Mouse (Mus musculus): ENCODE results near the gene Osbpl3. TPM values are rescaled to one million over a fixed set of nuclear protein-coding genes. Genes with fewer than 3 reads are reported as not detected.

The Osbpl3 gene
- total RNA-seq, 1 experiment, result 9.9 TPM

DNA sequence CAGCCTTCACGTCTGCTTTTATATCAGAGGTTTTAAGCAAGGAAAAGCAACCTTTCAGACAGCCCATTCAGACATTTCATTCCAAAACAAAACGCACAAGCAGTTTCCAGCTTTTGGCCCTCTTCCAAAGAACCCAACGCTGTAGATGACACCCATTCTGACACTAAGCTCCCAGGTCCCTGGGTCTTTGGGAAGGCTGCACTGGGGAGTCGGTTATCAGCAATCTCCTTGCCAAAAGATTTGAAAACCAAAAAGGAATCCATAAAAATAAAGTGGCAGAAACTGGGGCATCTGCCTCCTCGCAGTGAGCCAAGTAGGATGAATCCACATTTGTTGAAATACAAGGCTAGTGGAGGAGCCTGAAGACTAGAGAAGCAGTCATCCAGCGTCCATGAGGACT lies 41.5 kb downstream of the Osbpl3 start:
- Histone ChIP-seq H3K4me1 (ENCODE audit: control insufficient read depth in 2 of 2, insufficient read depth in 2 of 2, low read length in 2 of 2, poor library complexity in 1 of 2) (peaks cover 0 to 2% of the 10 kb centered on the region in 2 experiments; a peak in 2 of 4 replicates), H3K4me3 (ENCODE audit: insufficient read depth in 1 of 2, low read depth in 1 of 2, low read length in 2 of 2, poor library complexity in 1 of 2, severe bottlenecking in 1 of 2) (no peak overlapping the region), H3K36me3 (ENCODE audit: control insufficient read depth, insufficient read depth, low read length, poor library complexity, severe bottlenecking) (no peaks in the 10 kb centered on the region), H3K9ac (ENCODE audit: insufficient read depth, low read depth, low read length, poor library complexity, severe bottlenecking) (no peak overlapping the region), H3K27ac (ENCODE audit: insufficient read depth, low read depth, low read length, poor library complexity, severe bottlenecking) (no peak overlapping the region), H3K9me3 (ENCODE audit: control insufficient read depth, insufficient read depth, low read depth, low read length) (no peaks in the 10 kb centered on the region)
- DNase-seq (ENCODE audit: low read depth, low spot score), result no peak
- in situ Hi-C loops (cut with MboI; ENCODE audit: low sequenced_read_pairs in 2 of 2, unreplicated experiment in 2 of 2), result no loop called here
- TF ChIP-seq ZC3H11A (IDR thresholded peaks at IDR 0.05; ENCODE audit: borderline replicate concordance, low read depth, low read length), result no peak
- no peak for TF ChIP-seq MAFK (IDR thresholded peaks at IDR 0.05; ENCODE audit: insufficient read depth, low read depth, low read length)

DNA sequence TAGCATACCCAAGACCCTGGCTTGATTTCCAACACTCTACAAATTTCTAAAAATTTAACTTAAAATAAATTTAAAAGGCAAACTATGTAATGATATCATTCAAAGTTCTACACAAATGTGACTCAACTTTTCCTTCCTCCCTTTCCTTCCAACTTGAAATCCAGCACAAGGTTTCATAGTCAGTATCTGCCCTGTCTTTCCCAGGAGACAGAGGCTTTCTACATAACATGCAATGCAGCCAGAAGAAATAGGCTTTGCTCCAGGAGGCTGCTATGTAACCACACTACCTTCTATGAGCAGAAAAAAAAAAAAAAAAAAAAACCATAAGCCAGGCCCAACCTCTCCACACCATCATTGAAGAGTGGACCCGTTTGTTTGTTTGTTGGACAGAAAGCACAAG lies 42.6 kb downstream of the Osbpl3 start:
- in situ Hi-C loops (cut with MboI; ENCODE audit: low sequenced_read_pairs in 2 of 2, unreplicated experiment in 2 of 2), result no loop called here
- H3K4me3 ChIP-seq (ENCODE audit: insufficient read depth in 1 of 2, low read depth in 1 of 2, low read length in 2 of 2, poor library complexity in 1 of 2, severe bottlenecking in 1 of 2), result no peak overlapping the region
- H3K36me3 ChIP-seq (ENCODE audit: control insufficient read depth, insufficient read depth, low read length, poor library complexity, severe bottlenecking), result no peaks in the 10 kb centered on the region
- no peak for DNase-seq (ENCODE audit: low read depth, low spot score)
- H3K27ac ChIP-seq (ENCODE audit: insufficient read depth, low read depth, low read length, poor library complexity, severe bottlenecking), result no peak overlapping the region
- no peaks in the 10 kb centered on the region for H3K9me3 ChIP-seq (ENCODE audit: control insufficient read depth, insufficient read depth, low read depth, low read length)
- H3K9ac ChIP-seq (ENCODE audit: insufficient read depth, low read depth, low read length, poor library complexity, severe bottlenecking), result no peak overlapping the region
- TF ChIP-seq MAFK (IDR thresholded peaks at IDR 0.05; ENCODE audit: insufficient read depth, low read depth, low read length) (no peak), CHD2 (IDR thresholded peaks at IDR 0.05; ENCODE audit: low read depth, low read length) (no peak), ZNF384 (IDR thresholded peaks at IDR 0.05; ENCODE audit: low read depth, low read length) (no peak), ZC3H11A (IDR thresholded peaks at IDR 0.05; ENCODE audit: borderline replicate concordance, low read depth, low read length) (no peak), HCFC1 (IDR thresholded peaks at IDR 0.05; ENCODE audit: borderline replicate concordance, insufficient read depth, low read length) (no peak)
- peaks cover 0 to 2% of the 10 kb centered on the region in 2 experiments; a peak in 2 of 4 replicates for H3K4me1 ChIP-seq (ENCODE audit: control insufficient read depth in 2 of 2, insufficient read depth in 2 of 2, low read length in 2 of 2, poor library complexity in 1 of 2)

DNA sequence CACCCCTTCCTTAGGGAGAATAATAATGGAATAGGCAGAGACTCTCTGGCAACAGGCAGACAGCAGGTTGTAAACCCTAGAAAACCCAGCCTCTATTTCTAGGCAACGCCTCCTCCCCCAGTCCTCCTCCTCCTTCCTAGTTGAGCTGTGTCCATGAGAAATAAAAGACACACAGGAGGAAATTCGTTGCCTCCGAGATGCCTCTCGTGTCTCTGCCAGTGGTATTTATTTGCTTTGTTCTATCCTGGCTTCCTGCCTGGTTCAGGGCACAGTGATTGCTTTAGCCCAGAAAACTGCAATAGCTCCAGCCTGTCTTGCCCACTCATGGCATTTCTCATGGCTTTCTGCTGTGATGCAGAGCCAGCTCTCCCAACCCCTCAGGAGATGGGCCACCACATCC lies 43.8 kb downstream of the Osbpl3 start:
- no peaks in the 10 kb centered on the region for H3K36me3 ChIP-seq (ENCODE audit: control insufficient read depth, insufficient read depth, low read length, poor library complexity, severe bottlenecking)
- H3K9ac ChIP-seq (ENCODE audit: insufficient read depth, low read depth, low read length, poor library complexity, severe bottlenecking), result no peak overlapping the region
- DNase-seq (ENCODE audit: low read depth, low spot score), result no peak
- in situ Hi-C loops (cut with MboI; ENCODE audit: low sequenced_read_pairs in 2 of 2, unreplicated experiment in 2 of 2), result no loop called here
- H3K4me1 ChIP-seq (ENCODE audit: control insufficient read depth in 2 of 2, insufficient read depth in 2 of 2, low read length in 2 of 2, poor library complexity in 1 of 2), result peaks cover 0 to 3% of the 10 kb centered on the region in 2 experiments; a peak in 2 of 4 replicates
- H3K27ac ChIP-seq (ENCODE audit: insufficient read depth, low read depth, low read length, poor library complexity, severe bottlenecking), result no peak overlapping the region
- no peak overlapping the region for H3K4me3 ChIP-seq (ENCODE audit: insufficient read depth in 1 of 2, low read depth in 1 of 2, low read length in 2 of 2, poor library complexity in 1 of 2, severe bottlenecking in 1 of 2)
- no peaks in the 10 kb centered on the region for H3K9me3 ChIP-seq (ENCODE audit: control insufficient read depth, insufficient read depth, low read depth, low read length)
- TF ChIP-seq MAFK (IDR thresholded peaks at IDR 0.05; ENCODE audit: insufficient read depth, low read depth, low read length) (no peak), HCFC1 (IDR thresholded peaks at IDR 0.05; ENCODE audit: borderline replicate concordance, insufficient read depth, low read length) (no peak), ZC3H11A (IDR thresholded peaks at IDR 0.05; ENCODE audit: borderline replicate concordance, low read depth, low read length) (no peak), ZNF384 (IDR thresholded peaks at IDR 0.05; ENCODE audit: low read depth, low read length) (no peak), CHD2 (IDR thresholded peaks at IDR 0.05; ENCODE audit: low read depth, low read length) (no peak)

DNA sequence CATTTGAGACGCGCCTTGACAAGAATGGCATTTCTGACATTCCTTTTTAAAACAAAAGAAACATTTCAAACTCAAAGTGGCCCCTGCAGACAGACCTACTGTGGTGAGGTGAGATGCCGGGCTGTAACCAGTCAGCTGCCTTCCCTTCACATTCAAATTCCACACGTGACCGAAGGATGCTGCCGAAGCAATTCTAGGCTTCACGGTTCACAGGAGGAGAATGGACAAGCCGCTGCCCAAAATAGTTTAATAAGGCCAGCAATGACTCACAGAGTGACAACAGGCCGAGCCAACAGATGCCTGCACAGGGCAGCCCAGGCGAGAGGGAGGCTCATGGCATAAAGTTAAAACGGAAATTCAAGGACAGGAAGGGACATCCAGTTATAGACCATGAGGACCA lies 51.3 kb downstream of the Osbpl3 start:
- in situ Hi-C loops (cut with MboI; ENCODE audit: low sequenced_read_pairs in 2 of 2, unreplicated experiment in 2 of 2), result no loop called here
- TF ChIP-seq MAFK (IDR thresholded peaks at IDR 0.05; ENCODE audit: insufficient read depth, low read depth, low read length) (no peak), ZC3H11A (IDR thresholded peaks at IDR 0.05; ENCODE audit: borderline replicate concordance, low read depth, low read length) (no peak), ZNF384 (IDR thresholded peaks at IDR 0.05; ENCODE audit: low read depth, low read length) (no peak), CHD2 (IDR thresholded peaks at IDR 0.05; ENCODE audit: low read depth, low read length) (no peak), HCFC1 (IDR thresholded peaks at IDR 0.05; ENCODE audit: borderline replicate concordance, insufficient read depth, low read length) (no peak)
- H3K9ac ChIP-seq (ENCODE audit: insufficient read depth, low read depth, low read length, poor library complexity, severe bottlenecking), result no peak overlapping the region
- no peak for DNase-seq (ENCODE audit: low read depth, low spot score)
- H3K36me3 ChIP-seq (ENCODE audit: control insufficient read depth, insufficient read depth, low read length, poor library complexity, severe bottlenecking), result no peaks in the 10 kb centered on the region
- no peaks in the 10 kb centered on the region for H3K9me3 ChIP-seq (ENCODE audit: control insufficient read depth, insufficient read depth, low read depth, low read length)
- peaks cover 8 to 9% of the 10 kb centered on the region in 2 experiments for H3K4me1 ChIP-seq (ENCODE audit: control insufficient read depth in 2 of 2, insufficient read depth in 2 of 2, low read length in 2 of 2, poor library complexity in 1 of 2)
- H3K4me3 ChIP-seq (ENCODE audit: insufficient read depth in 1 of 2, low read depth in 1 of 2, low read length in 2 of 2, poor library complexity in 1 of 2, severe bottlenecking in 1 of 2), result no peak overlapping the region
- no peak overlapping the region for H3K27ac ChIP-seq (ENCODE audit: insufficient read depth, low read depth, low read length, poor library complexity, severe bottlenecking)

DNA sequence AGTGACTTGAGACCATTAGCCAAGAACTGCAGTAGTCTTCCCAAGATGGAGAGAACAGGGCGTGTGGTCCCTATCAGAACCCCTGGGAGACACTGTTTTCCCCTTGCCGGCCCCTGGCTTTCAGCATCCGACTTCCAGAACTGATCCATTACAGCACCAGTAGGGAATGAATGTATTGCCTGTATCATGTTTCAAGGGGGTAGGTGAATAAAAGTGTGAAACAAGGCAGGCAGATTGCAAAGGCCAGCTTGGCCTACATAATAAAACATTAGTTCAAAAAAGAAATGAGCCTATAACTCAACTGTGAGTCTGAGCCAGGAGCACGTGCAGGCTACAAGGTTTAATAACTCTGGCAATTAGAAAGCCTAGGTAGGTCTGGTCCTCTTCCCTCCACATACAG lies 52.5 kb downstream of the Osbpl3 start:
- TF ChIP-seq CHD2 (IDR thresholded peaks at IDR 0.05; ENCODE audit: low read depth, low read length) (no peak), MAFK (IDR thresholded peaks at IDR 0.05; ENCODE audit: insufficient read depth, low read depth, low read length) (no peak)
- H3K9ac ChIP-seq (ENCODE audit: insufficient read depth, low read depth, low read length, poor library complexity, severe bottlenecking), result no peak overlapping the region
- no peak overlapping the region for H3K27ac ChIP-seq (ENCODE audit: insufficient read depth, low read depth, low read length, poor library complexity, severe bottlenecking)
- H3K36me3 ChIP-seq (ENCODE audit: control insufficient read depth, insufficient read depth, low read length, poor library complexity, severe bottlenecking), result no peaks in the 10 kb centered on the region
- in situ Hi-C loops (cut with MboI; ENCODE audit: low sequenced_read_pairs in 2 of 2, unreplicated experiment in 2 of 2), result no loop called here
- H3K4me3 ChIP-seq (ENCODE audit: insufficient read depth in 1 of 2, low read depth in 1 of 2, low read length in 2 of 2, poor library complexity in 1 of 2, severe bottlenecking in 1 of 2), result no peak overlapping the region
- no peak for DNase-seq (ENCODE audit: low read depth, low spot score)
- H3K9me3 ChIP-seq (ENCODE audit: control insufficient read depth, insufficient read depth, low read depth, low read length), result no peaks in the 10 kb centered on the region
- H3K4me1 ChIP-seq (ENCODE audit: control insufficient read depth in 2 of 2, insufficient read depth in 2 of 2, low read length in 2 of 2, poor library complexity in 1 of 2), result peaks cover 8 to 9% of the 10 kb centered on the region in 2 experiments
